Comparison of ENCODE assay signal across 8 mouse cellular contexts in genomic region chr16:78577085-78577671, GRCm38 (mm10). TPM values are rescaled to one million over a fixed set of nuclear protein-coding genes. Genes with fewer than 3 reads are reported as not detected.
DNase-seq lines count a peak whose midpoint lies in the region; ATAC-seq lines count a peak whose summit lies in the region.

No protein-coding gene starts in this region.

- H3K36me3 ChIP-seq in heart, embryonic 16.5 days (ENCODE audit: control insufficient read depth, insufficient read depth): no peaks in the 10 kb centered on the region
- H3K36me3 ChIP-seq in limb, embryonic 11.5 days (ENCODE audit: control insufficient read depth, insufficient read depth, low read length): no peaks in the 10 kb centered on the region; the same call in 1 of the 2 replicates
- peaks cover 4% of the 10 kb centered on the region; the same call in 1 of the 2 replicates for H3K36me3 ChIP-seq in midbrain, embryonic 14.5 days (ENCODE audit: control insufficient read depth, insufficient read depth, low read length)

- H3K4me1 ChIP-seq in heart, embryonic 16.5 days (ENCODE audit: control insufficient read depth, insufficient read depth, low read length): peaks cover 6% of the 10 kb centered on the region; the same call in 1 of the 2 replicates
- peaks cover 9% of the 10 kb centered on the region; the same call in 1 of the 2 replicates for H3K4me1 ChIP-seq in limb, embryonic 11.5 days (ENCODE audit: control insufficient read depth, insufficient read depth, low read length)
- H3K4me1 ChIP-seq in midbrain, embryonic 14.5 days (ENCODE audit: control insufficient read depth, insufficient read depth, low read length): peaks cover 23% of the 10 kb centered on the region

- no peaks in the 10 kb centered on the region for H3K9me3 ChIP-seq in heart, embryonic 16.5 days (replicated peaks; ENCODE audit: control insufficient read depth, low read length)
- no peaks in the 10 kb centered on the region for H3K9me3 ChIP-seq in limb, embryonic 11.5 days (ENCODE audit: control insufficient read depth, low read length)
- no peaks in the 10 kb centered on the region for H3K9me3 ChIP-seq in midbrain, embryonic 14.5 days (ENCODE audit: control insufficient read depth, low read length)

- peak overlapping the region; percentile 85 for H3K4me3 ChIP-seq in heart, embryonic 16.5 days (ENCODE audit: low read length)
- H3K4me3 ChIP-seq in limb, embryonic 11.5 days (ENCODE audit: low read depth, low read length): peak overlapping the region; percentile 79
- H3K4me3 ChIP-seq in midbrain, embryonic 14.5 days (replicated peaks; ENCODE audit: low read depth, low read length): peak overlapping the region; percentile 80

- peak overlapping the region; percentile 92 for H3K27ac ChIP-seq in heart, embryonic 16.5 days (ENCODE audit: low read length)
- no peak overlapping the region; the same call in 1 of the 2 replicates for H3K27ac ChIP-seq in limb, embryonic 11.5 days (replicated peaks; ENCODE audit: low read depth, low read length)
- no peak overlapping the region for H3K27ac ChIP-seq in midbrain, embryonic 14.5 days (replicated peaks; ENCODE audit: low read depth, low read length)

- no peak for ATAC-seq in heart, embryonic 16.5 days (replicated peaks; ENCODE audit: extremely low read depth, insufficient read depth, low FRiP score)
- ATAC-seq in limb, embryonic 11.5 days (ENCODE audit: insufficient number of reproducible peaks, low FRiP score, low TSS enrichment, low read depth): peak; percentile 5; the same call in 1 of the 2 replicates
- ATAC-seq in midbrain, embryonic 14.5 days (ENCODE audit: low FRiP score, low TSS enrichment): 0 out of 2 replicates have a peak, but pooled peaks have one; percentile 1

- H3K9ac ChIP-seq in heart, embryonic 16.5 days (ENCODE audit: low read length): peak overlapping the region; percentile 90
- peak overlapping the region; percentile 95 for H3K9ac ChIP-seq in limb, embryonic 11.5 days (ENCODE audit: low read length)
- H3K9ac ChIP-seq in midbrain, embryonic 14.5 days (replicated peaks; ENCODE audit: low read length): peak overlapping the region; percentile 72; the same call in 1 of the 2 replicates

- H3K4me2 ChIP-seq in heart, embryonic 16.5 days (ENCODE audit: low read depth, low read length): peak overlapping the region; percentile 85
- H3K4me2 ChIP-seq in limb, embryonic 11.5 days (ENCODE audit: low read depth, severe bottlenecking): peak overlapping the region; percentile 56; the same call in 1 of the 2 replicates
- H3K4me2 ChIP-seq in midbrain, embryonic 14.5 days (ENCODE audit: low read length): peak overlapping the region; percentile 73

- 19% methylated on average over 14 of the region's 14 CpGs for WGBS in heart, embryonic 16.5 days
- WGBS in limb, embryonic 11.5 days: 27% methylated on average over 14 of the region's 14 CpGs
- 23% methylated on average over 14 of the region's 14 CpGs for WGBS in midbrain, embryonic 14.5 days

- H3K27me3 ChIP-seq in heart, embryonic 16.5 days (ENCODE audit: control insufficient read depth, insufficient read depth, low read length): no peaks in the 10 kb centered on the region
- no peaks in the 10 kb centered on the region for H3K27me3 ChIP-seq in limb, embryonic 11.5 days (ENCODE audit: control insufficient read depth, insufficient read depth, low read length)
- H3K27me3 ChIP-seq in midbrain, embryonic 14.5 days (ENCODE audit: control insufficient read depth, insufficient read depth, low read length): no peaks in the 10 kb centered on the region

- DNase-seq in spleen, postnatal 36 days (ENCODE audit: low spot score in 2 of 2): peak; percentile 60 to 73
- no peak for DNase-seq in spleen, postnatal 14 days (ENCODE audit: low spot score in 2 of 2)
- peak; percentile 28 for DNase-seq in embryo, embryonic 10 days (ENCODE audit: low spot score)
- peak; percentile 34 for DNase-seq in limb, embryonic 11.5 days (ENCODE audit: low spot score)
- DNase-seq in midbrain, embryonic 14.5 days: no peak
- no peak for DNase-seq in right cerebral cortex, postnatal 14 days
- DNase-seq in cerebellum, postnatal 25 days: no peak

RNA-seq across cellular contexts. Expression of gene D16Ertd472e, which starts 0.7 kb away (rescaled TPM):
- polyA plus RNA-seq in heart, embryonic 16.5 days (2015; fragmentation: Nextera tagmentation; extraction: Ambion mirVana): 7.6 and 9.6 TPM in 2 replicates
- 23.8 and 30.1 TPM in 2 replicates for polyA plus RNA-seq in limb, embryonic 11.5 days (2014; fragmentation: Nextera tagmentation; extraction: Ambion mirVana)
- 6.2 and 8.1 TPM in 2 replicates for polyA plus RNA-seq in midbrain, embryonic 14.5 days (2014; fragmentation: Nextera tagmentation; extraction: Ambion mirVana)

Comparison
In these comparisons a context has a peak if more than half of its experiments do, and no peak if none do; other contexts are left out.
1. DNase-seq: peak in spleen, postnatal 36 days (2 of 2), embryo, embryonic 10 days (single experiment) and limb, embryonic 11.5 days (single experiment); none in spleen, postnatal 14 days (0 of 2), midbrain, embryonic 14.5 days (single experiment), right cerebral cortex, postnatal 14 days (single experiment) and cerebellum, postnatal 25 days (0 of 2).
2. Peak in every context shown above with its lines, with median percentiles within 50 percentile points of each other: H3K4me2 ChIP-seq, H3K4me3 ChIP-seq and H3K9ac ChIP-seq.